Mouse (Mus musculus) thymus, postnatal 36 days (tissue): ENCODE measurements around the gene Htr2a.

ENCODE experiments used
- DNase-seq, 2 experiments: peaks; one replicate each; pipeline ENCODE4 v3.0.0; 2022; ENCODE audit warnings: mixed read lengths in 2 of 2

Htr2a gene

DNA sequence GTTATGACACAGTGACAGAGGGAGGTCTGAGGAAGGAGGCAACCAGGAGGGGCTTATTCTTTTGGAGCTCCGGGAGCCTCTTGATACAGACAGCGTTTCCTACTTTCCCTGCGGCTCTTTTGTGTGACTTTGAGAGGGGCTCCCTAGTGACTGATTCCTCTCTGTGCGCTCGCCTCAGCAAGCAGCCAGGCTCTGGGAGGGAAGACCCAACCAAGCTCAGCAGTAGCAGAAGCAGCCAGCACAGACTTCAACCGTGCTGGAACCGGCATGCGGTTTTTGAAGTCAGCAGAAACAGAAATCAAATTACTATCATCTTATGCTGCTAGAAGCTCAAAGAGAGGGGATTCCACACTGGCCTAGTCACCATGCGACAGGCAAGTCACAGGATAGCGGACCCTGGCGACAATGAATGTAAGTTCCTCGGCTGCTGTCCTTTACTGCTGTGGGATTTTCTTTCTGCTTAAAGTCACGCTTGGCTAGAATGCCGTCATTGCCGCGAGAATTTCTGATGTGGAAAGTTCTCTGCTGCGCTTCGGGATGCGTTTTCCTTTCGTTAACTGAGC lies at the start of gene Htr2a:
TSS of gene Htr2a (plus strand) at position 22 of the 563 bp plus-strand sequence.
- no peak for DNase-seq

- DNase-seq: no peak
Measured at GRCm38 (mm10) chr14:74601333-74602087, 39.1 kb upstream of the Htr2a start.

DNA sequence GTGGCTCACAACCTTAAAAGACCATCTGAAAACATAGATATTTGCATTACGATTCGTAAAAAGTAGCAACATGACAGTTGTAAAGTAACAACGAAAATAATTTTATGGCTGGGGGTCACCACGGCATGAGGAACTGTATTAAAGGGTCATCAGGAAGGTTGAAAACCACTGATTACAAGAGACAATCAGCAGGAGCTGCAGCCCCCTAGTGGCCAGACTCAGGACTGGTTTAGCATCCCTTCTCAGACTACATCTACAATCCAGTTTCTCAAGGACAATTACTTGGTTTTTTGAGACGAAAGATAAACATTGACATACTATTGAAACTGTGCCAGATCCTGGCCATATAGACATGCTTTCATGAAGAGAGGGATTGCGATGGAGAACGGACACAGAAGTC lies 38.1 kb upstream of the Htr2a start:
- DNase-seq: peak; percentile 12 to 15

DNA sequence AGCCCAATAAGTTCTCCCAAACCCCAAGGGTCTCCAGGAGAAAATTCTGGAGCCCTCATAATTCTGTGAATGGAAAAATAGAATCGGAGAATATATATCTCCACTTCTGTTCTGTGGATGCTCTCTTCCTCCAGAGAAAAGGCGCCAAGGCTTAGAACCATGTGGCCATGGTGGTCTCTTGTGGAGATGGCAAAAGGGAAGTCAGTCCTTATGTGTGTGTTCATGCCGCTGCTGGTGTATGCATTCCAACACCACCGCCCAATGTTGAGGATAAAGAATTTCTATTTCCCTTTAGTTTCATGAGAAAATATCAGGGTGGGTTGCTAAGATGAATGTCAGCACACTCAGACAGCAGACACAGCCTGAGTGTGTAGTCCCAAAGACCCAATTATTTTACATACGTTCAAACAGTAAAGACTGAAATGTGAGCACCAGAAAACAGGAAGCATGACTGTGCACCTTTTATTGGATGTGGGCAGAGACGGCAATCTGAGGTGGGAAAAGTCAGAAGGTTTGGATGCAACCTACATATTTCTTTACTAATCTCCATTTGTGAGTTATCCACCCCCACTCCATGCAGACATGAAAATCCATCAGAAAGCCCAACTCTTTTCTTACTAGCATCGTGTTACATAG lies 37.4 kb upstream of the Htr2a start:
- DNase-seq: no peak

DNA sequence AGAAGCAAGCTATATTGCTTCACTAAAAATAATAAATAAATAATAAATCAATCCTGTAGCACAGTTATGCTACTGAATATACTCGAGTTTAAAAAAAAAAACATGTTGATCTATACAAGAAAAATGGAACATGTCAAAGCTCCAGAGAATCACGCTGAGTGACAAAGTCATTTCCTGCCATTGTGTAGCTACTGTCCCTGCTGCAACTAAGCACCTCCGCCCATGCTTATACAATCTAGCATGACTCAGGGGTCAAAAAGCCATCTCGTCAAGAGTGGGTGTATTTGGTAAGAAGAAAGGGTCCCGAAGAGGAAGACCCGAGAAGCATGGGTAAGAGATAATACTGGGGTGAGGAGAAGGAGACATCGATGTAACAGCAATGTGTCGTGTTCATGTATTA lies 29.3 kb upstream of the Htr2a start:
- DNase-seq: no peak

GRCm38 (mm10) chr14:74618858-74619257 lies 21.8 kb upstream of the Htr2a start:
- DNase-seq: peak in 1 of 2 experiments; percentile 11

- no peak for DNase-seq
Measured at GRCm38 (mm10) chr14:74638071-74638470, 2.6 kb upstream of the Htr2a start.

DNA sequence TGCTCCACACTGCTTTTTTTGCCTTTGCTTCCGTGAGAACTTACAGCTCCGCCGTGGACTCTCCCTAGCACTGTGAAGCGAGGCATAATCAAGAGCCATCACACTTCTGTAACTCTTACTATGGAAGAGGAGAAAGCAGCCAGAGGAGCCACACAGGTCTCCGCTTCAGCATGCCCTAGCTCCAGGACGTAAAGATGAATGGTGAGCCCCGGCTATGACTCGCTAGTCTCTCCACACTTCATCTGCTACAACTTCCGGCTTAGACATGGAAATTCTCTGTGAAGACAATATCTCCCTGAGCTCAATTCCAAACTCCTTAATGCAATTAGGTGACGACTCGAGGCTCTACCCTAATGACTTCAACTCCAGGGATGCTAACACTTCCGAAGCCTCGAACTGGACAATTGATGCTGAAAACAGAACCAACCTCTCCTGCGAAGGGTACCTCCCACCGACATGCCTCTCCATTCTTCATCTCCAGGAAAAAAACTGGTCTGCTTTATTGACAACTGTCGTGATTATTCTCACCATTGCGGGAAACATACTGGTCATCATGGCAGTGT lies 1.1 kb downstream of the Htr2a start:
- DNase-seq: no peak

- peak; percentile 58 to 69 for DNase-seq
Measured at GRCm38 (mm10) chr14:74643296-74643695, 2.7 kb downstream of the Htr2a start.

GRCm38 (mm10) chr14:74646107-74646793 lies 5.6 kb downstream of the Htr2a start:
- DNase-seq: no peak

DNA sequence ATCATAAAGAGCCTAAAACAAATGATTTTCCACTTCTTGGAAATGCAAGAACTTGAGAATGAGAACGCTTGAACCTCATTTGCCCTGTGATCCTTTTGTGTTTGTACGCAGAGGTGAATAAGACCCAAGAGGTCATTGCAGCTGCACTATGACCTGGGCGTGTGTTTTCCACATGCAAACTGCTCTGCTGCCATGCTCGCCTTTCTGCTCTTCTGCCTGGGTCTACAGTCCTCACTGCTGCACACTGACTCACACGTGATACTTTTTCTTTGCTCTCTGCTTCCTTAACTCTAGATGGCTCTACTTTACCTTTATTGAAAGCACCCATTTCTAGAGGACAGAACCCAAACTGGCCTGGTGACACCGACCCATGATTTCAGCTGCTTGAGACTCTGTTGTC lies 9.4 kb downstream of the Htr2a start:
- DNase-seq: no peak

- DNase-seq: no peak
Measured at GRCm38 (mm10) chr14:74651678-74652077, 11.0 kb downstream of the Htr2a start.

DNA sequence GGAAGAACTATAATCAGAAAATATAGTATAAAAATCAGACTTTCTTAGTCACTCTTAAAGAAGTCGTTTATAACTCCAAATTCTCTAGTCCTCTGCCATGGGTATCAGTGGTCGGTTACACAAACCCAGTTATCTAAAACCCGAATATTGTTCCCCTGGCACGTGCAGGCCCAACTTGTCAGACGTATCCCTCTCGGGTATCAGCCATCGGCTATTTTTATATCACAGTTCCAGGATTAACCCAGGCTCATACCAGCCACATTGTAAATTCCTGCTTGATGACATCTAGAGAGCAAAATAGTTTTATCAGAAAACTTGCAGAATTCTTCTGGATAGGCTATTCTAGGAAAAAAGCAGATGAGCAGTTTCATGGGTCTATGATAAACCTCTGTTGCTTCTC lies 16.6 kb downstream of the Htr2a start:
- DNase-seq: no peak

DNA sequence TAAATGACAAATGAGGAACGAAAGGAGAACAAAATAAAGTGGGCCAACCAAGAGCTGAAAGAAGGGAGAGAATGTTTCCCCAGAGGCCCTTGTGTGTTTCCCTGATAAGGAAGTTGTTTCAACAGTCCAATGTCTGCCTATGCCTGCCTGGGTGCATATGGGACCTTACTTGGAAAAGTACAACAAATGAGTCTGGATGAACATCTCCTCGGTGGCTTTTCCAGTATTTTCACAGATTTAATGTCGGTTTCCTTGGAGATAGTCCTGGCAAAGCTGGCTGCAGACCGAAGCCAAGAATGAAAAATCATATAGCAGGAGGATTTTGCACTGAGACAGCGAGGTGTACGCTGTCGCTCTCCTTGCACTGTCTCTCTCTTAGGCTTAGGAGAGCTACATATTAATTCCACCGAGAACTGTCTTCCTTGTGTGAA lies 18.8 kb downstream of the Htr2a start:
- no peak for DNase-seq

DNA sequence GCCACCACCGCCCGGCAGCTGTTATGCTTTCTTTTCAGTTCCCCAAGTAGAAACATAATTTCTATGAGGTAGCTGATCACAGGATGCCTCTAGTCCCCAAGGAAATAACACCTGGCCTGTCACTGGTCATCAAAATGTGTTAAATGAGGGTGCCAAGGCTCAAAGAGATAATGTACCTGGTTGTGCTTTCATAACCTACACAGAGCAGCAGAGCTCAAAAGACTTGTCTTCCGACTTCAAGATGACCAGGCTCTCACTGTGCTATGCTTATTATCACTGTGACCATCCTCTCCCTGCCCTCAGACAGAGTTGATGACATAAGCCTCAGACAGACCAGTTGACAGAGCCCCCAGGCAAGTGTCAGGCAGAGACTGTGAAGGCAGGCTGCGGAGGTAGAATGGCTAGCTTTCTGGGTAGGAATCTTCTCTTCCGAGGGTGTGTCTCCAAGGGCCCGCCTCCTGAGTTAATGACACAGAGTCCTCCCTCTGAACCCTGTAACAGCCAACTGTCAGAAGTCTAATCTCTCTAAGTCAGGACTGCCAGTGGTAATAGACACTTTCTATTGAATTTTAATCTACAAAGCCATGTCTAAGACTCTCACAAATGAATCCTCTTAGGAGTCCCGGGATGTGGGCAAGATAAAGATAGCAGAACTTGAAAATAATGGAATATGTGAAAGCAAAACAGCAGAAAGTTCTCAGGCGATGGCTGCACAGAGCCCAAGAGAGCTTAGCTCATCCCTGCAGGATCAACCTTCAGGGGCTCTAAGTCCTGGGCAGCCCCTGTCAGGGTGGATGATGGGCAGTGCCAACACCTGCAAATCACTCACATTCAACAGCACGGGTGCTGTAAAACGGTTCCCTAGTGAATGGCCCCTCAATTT lies 31.7 kb downstream of the Htr2a start:
- DNase-seq: no peak

DNA sequence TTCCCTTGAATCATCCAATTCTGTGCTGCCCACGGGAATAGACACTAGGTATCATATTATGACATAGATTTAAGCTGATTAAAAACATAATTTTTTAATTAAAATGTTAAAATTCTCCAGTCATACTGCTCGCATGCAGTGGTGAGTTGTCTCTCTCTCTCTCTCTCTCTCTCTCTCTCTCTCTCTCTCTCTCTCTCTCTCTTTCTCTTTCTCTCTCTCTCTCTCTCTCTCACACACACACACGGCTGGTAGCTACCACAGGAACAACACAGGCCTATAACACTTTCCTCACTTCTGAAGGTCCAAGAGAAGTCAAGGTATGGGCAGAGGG lies 32.3 kb downstream of the Htr2a start:
- no peak for DNase-seq

DNA sequence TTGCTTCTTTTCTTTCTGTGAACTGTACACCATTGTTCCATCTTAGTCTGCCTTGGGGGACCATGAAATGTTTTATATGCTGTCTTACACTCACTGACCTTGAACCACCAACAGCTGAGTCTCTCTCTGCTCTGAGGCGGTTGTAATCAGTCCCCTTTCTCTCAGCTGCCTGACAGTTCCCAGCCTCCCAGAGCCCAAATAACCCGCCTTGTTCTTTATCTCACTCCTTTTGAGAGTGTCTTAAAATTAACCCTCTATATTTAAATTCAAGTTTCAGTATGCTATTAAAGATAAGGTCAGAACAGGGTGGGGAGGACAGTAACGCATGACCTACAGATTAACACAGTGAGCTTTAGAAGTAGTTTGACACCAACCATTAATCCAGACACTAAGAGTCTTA lies 32.9 kb downstream of the Htr2a start:
- no peak for DNase-seq

DNA sequence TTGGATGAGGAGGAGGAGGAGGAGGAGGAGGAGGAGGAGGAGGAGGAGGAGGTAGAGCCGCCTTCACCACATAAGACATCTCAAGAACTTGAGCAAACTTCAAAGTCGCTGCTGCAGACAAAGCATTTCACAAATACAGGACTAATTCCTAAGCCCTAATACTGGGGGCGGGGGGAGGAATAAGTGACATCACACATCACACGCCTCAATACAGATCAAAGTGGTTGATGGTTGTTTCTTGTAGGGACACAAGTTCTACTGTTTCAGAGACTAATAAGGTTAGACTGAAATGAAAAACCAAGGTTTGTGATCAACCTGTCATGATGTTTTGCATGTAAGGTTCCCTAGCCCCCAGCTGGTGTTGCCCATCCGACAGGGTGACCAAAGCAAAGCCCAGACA lies 39.2 kb downstream of the Htr2a start:
- no peak for DNase-seq

GRCm38 (mm10) chr14:74684298-74684978 lies 43.8 kb downstream of the Htr2a start:
- no peak for DNase-seq

DNA sequence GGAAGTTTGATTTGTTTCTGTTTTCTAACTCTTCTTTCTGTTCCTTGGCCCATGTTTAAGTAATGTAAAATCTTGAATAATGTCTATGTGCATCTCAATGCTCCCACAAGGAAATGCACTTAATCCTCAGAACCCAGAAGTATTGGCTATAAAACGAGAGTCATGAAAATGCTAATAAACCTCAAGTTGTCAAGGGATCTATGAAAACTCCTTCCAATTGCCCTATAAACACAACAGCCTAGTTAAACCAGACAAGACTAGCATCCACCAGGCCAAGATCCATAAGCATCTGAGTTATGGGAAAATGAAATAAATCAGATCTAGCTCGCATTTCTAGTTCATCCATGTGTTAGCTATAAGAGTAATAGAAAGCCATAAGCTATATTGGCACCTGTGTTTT lies 51.3 kb downstream of the Htr2a start:
- no peak for DNase-seq

DNA sequence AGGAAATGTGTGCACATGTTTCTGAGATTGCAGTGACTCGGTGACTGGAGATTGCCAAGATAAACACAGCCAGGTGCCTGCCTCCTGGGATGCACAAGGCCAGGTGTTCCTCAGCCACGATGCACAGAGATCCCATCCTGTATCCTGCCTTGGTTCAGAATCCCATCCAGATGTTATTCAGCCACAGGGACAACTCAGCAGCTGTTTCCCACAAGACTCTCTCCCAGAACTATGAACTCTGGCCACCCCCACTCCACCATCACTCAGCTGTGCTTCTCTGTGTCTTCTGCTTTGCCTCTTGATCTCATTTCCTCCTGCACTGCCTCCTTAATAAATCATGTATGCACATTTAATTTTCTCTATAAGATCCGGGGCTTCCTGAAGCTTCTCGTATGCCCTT lies 56.1 kb downstream of the Htr2a start:
- no peak for DNase-seq

GRCm38 (mm10) chr14:74697432-74697831 lies 56.8 kb downstream of the Htr2a start:
- DNase-seq: no peak
